Mouse (Mus musculus) heart, postnatal 25 days (tissue): ENCODE measurements around the gene Rps3. TPM values are rescaled to one million over a fixed set of nuclear protein-coding genes. Genes with fewer than 3 reads are reported as not detected.

ENCODE experiments used
- DNase-seq: peaks from one replicate; pipeline ENCODE4 v3.0.0; 2022; ENCODE audit warnings: low spot score
- intact Hi-C: fragments of 180-260 bp; cut with DNase I; formaldehyde crosslinking; loops from one replicate; pipeline ENCODE4 v1.15.1; 2025
- total RNA-seq, 2 experiments: library from RNA; stranded (reverse); gene quantifications; 2 replicates each; pipeline ENCODE4 v1.2.3; 2021

Rps3 gene
- total RNA-seq, 2 experiments from 2014 or later: 306 to 340 TPM

- DNase-seq: no peak
- intact Hi-C loops: loop anchor here (10.0 kb wide), 1 partner anchor 372 kb away; the partner anchor contains the start of gene Xrra1
Measured at GRCm38 (mm10) chr7:99482637-99483036, 901 bp downstream of the Rps3 start.

DNA sequence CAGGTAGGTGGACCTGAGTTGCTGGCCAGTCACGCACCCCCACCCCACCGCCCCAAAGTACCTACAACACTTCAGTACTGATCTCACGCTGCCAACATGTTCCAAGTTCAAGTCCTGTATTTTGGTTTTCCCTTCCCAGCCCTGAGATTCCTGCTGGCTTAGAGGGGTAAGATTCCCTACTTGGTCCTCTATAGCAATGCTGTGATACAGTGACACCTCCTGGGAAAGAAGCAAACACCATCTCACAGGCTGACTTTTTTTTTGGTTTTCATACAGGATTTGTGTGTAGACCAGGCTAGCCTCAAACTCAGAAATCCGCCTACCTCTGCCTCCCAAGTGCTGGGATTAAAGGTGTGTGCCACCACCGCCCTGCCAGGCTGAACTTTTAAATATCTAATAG is 6.3 kb downstream of the Rps3 start:
- DNase-seq: no peak

GRCm38 (mm10) chr7:99476558-99477114 is 6.9 kb downstream of the Rps3 start:
- no peak for DNase-seq
- intact Hi-C loops: no loop called here

More for the DNA sequence above, 6.3 kb downstream of the Rps3 start:
- intact Hi-C loops: no loop called here

DNA sequence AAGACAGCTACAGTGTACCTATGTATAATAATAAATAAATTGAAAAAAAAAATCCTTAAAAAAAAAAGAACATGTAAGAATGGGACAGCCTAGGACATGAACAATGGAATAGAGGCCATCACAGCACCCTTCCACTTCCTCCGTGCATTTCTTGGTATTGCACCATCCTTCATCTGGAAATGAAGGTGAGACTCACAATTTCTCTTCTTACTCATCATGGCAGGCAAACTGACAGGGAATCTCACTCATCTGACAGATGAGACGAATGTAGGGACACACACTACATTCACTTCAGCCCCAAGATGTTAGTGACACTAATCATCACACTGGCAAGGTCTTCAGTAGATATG is 8.0 kb downstream of the Rps3 start:
- no peak for DNase-seq
- intact Hi-C loops: no loop called here

DNA sequence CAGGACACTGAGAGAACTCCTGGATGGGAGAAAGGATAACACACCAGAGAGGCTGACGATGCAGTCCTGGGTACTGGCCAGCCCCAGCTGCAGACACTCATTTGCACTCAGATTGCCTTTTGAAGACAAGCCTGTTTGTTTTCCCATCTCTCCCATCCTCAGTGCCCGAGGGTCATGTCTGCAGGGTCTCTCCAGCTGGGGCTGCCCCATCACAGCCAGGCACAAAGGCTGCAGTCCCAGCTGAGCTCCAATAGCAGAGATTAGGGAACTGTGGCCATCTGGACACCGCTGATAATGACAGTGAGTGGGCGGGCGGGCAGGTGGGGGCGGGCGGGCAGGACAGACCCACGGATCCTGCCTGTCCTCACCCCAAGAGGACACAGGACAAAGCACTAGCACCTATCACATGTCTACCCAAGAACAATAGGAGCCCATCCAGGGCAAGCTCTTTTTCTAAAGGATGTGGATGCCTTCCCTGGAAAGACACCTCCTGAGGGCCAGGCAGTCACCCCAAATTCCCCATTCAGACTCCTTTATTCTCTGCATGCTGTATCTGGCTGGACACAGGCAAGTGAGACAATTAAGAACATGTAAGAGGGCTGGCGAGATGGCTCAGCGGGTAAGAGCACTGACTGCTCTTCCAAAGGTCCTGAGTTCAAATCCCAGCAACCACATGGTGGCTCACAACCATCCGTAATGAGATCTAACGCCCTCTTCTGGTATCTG is 8.5 kb downstream of the Rps3 start:
- peak; percentile 13 for DNase-seq
- intact Hi-C loops: no loop called here

DNA sequence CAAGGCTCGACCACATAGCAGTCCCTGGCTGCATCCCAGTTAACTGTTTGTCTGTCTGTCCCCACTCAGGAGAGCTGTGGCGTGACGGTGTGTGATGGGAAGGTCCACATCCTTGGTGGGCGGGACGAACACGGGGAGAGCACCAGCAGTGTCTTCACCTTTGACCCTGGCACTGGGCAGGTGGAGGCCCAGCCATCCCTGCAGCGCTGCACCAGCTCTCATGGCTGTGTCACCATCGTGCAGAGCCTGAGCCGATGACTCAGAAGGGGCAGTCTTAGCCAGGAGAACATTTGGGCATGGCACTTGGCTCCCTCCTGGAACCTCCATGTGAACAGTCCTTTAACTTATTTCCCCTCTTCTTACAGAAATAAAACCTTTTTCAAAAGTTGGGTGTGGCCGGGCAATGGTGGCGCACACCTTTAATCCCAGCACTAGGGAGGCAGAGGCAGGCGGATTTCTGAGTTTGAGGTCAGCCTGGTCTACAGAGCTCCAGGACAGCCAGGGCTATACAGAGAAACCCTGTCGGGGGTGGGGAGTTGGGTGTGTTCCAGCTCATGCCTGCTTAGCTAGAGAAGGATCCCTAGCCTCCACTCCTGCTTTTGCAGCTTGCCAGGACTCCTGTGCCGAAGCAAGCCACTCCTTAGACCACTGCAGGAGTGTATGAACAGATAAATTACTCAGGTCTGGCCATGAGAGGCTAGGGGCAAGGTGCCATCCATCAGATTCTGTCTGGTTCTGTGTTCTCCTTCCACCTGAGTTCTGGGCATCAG is 9.7 kb downstream of the Rps3 start:
- intact Hi-C loops: no loop called here
- DNase-seq: no peak

DNA sequence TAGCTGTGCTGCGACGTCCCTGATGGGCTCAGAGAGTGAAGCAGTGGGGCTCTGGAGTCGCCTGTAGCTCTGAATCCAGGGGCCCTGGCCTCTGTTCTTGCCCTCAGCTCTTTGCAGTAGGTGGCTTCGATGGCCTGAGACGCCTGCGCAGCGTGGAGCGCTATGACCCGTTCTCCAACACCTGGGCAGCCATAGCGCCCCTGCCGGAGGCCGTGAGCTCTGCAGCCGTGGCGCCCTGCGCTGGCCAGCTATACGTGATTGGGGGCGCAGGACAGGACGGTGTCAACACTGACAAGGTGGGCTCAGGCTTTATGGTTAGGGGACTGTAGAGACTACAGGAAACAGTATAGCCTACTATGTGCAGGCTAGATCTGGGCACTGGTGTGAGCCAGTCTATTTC is 12.0 kb downstream of the Rps3 start:
- intact Hi-C loops: no loop called here
- no peak for DNase-seq

GRCm38 (mm10) chr7:99469680-99470405 is 13.7 kb downstream of the Rps3 start:
- intact Hi-C loops: no loop called here
- DNase-seq: no peak

DNA sequence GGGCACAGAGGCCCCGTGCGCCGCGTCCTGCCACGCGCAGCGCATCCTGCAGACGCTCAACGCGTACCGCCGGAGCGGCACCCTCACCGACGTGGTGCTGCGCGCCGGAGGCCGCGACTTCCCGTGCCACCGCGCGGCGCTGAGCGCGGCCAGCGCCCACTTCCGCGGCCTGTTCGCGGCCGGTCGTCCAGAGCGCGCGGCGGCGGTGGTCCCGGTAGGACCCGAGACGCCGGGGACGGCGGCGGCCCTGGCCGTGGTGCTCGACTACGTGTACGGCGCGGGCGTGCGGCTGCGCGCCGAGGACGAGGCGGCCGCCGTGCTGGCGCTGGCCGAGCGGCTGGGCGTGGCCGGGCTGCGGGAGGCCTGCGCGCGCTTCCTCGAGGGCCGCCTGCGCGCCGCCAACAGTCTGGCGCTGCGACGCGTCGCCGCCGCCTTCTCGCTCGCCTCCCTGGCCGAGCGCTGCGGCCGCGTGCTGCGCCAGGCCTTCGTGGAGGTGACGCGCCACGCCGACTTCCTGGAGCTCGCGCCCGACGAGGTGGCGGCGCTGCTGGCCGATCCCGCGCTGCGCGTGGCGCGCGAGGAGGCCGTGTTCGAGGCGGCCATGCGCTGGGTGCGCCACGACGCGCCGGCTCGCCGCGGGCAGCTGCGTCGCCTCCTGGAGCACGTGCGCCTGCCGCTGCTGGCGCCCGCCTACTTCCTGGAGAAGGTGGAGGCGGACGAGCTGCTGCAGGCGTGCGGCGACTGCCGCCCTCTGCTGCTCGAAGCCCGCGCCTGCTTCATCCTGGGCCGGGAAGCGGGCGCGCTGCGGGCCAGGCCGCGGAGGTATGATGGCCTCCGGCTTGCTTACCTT is 15.0 kb downstream of the Rps3 start:
- intact Hi-C loops: no loop called here
- peak; percentile 53 for DNase-seq

DNA sequence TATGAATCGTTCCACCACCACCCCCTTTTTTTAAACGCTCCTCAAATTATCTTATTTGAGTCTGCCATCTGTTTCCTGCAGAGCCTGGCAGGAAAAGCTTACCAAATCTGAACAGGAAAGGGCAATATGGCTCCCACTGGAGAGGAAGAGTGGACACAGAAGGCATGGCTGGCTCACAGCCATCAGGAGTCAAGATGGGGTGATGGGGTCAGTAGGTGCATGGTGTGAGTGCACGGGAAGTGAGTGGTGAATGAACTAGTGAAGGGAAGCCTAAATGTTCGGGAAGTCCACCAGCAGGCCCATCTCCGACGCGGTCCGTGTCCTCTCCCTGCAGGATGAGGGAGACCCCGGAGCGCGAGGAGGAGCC is 15.6 kb downstream of the Rps3 start:
- intact Hi-C loops: no loop called here
- no peak for DNase-seq

DNA sequence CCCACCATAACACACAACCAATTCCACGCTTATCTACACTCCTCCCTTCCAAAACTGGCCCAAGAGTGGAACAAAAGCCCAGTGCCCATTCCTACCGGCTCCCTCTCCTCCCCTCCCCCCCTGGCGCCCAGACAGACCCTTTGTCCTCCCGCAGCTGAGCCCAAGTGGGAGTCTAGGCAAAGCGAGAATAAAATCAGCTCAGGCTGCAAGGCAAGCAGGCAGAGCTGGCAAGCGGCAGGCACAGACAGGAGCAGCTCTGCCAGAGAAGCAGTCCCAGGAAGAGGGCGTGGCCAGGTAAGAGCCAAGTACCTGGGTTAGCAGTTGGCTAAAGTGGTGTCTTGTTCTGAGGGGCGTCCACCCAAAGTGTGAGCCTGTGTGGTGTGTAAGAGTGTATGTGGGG is 17.7 kb downstream of the Rps3 start, which contains the start of gene Klhl35:
TSS of gene Klhl35 (plus strand) at position 194 of the 400 bp plus-strand sequence.
- intact Hi-C loops: no loop called here
- no peak for DNase-seq

DNA sequence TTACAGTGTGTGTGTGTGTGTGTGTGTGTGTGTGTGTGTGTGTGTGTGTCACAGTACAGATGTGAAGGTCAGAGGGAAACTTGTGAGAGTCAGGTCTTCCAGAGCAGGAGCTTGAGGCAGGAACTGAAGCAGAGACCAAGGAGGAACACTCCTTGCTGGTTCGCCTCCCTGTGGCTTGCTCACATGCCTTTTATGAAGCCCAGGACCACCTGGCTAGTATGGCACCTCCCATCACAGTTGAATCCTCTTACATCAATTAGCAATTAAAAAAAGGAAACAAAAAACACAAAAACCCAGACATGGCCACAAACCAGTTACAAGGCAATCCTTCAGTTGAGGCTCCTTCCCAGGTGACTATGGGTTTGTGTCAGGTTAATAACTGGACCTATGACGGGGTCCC is 20.4 kb downstream of the Rps3 start:
- intact Hi-C loops: no loop called here

GRCm38 (mm10) chr7:99459888-99460652 is 23.5 kb downstream of the Rps3 start:
- no peak for DNase-seq
- intact Hi-C loops: no loop called here

More for the DNA sequence above, 20.4 kb downstream of the Rps3 start:
- no peak for DNase-seq

DNA sequence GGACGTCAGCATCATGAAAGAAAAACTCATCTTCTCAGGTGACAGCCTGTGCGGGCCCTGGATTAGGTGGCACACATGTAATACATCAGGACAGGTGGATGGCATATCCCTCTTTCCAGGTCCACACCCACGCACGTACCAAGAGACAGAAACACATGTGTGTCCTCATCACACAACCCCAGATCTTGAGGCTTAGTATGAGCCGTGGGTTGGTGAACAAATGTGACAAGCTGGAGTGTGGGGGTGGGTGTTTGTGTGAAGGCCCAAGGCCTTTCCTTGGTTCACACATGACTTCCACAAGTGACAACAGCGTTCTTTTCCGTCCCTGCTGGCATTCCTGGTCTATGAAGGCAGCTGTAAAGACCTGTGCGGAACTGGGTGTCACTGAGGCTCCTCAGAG is 24.7 kb downstream of the Rps3 start:
- no peak for DNase-seq

DNA sequence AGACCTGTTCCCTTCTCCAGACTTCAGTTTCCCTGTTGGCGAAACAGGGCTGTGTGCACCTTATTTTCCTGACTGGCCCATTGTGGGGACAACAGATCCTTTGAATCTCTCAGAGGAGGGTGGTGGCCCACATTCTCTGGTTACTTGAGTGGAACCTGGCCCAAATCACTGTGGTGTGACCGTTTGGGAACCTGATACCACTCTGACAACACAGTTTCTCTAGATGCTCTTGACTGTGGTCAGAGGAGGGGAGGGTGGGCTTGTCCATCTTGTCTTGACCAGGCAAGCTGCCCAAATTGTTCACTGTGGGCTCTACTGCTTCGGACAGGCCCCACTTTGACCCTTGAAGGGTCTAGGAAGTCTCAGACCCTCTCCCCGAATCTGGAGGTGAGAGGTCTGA is 29.5 kb downstream of the Rps3 start:
- DNase-seq: no peak
- intact Hi-C loops: no loop called here

More for the DNA sequence above, 24.7 kb downstream of the Rps3 start:
- intact Hi-C loops: no loop called here

GRCm38 (mm10) chr7:99452859-99453258 is 30.7 kb downstream of the Rps3 start:
- DNase-seq: no peak
- intact Hi-C loops: no loop called here

DNA sequence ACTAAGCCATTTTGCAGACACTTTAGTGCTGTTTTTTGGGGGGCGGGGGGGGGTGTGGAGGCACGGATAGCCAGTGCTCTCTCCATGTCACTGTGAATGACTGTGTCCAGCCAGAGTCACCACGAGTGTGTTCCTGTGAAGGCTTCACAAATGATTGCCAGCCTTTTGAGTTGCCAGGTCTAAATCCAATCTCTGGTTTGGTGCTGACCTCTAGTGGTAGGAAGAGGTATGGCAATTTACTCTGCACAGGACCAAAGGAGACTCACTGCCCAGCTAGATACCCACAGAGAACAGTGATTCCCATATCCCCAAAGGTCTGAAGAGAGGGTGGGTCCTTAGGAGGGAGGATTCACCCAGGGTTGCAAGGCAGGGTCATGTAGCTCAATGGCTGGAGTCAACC is 32.8 kb downstream of the Rps3 start:
- peak; percentile 23 for DNase-seq
- intact Hi-C loops: loop anchor here (1.0 to 2.0 kb wide), 2 partner anchors 75 to 118 kb away; no protein-coding TSS in a partner anchor

DNA sequence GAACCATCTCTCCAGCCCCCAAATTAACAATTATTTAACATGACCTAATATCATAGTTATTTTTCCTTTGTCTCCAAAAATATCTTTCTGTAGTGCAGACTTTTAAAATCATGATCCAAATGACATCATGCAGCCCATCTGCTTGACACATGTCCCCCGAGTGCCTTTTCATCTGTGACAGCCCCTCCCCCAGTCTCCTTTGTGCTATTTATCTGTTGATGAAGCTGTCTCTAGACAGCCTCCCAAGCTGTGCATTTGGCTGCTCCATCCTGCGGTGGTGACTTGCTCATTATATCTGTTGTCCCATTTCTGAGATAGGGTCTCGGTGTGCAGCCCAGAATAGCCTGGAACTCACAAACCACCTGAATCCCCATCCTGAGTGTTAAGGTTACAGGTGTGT is 33.8 kb downstream of the Rps3 start:
- no peak for DNase-seq
- intact Hi-C loops: loop anchor here (1.0 to 2.0 kb wide), 2 partner anchors 74 to 117 kb away; no protein-coding TSS in a partner anchor

DNA sequence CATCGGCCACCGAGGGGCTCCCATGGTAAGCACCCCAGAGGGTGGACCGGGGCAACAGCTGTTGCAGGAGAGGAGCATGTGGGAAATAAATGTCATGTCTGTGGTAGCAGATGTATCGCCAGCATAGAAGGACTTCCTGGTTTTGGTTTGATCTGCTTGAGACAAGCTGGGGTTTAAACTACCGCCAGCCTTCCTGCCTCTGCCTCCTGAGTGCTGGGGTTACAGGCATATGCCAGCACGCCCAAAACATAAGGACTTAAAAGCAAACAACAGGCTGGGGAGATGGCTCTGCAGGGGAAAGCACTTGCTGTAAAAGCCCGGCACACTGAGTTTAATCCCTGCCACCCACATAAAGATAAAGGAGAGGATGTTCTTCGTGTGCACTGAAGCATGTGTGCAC is 34.5 kb downstream of the Rps3 start:
- DNase-seq: no peak
- intact Hi-C loops: no loop called here
